Mouse (Mus musculus) spleen, adult 12 weeks (tissue): ENCODE results near the gene Kcnk2.

Source experiments
- DNase-seq: peaks from one replicate; pipeline ENCODE4 v3.0.0; 2022; ENCODE audit warnings: low spot score

Gene Kcnk2

GRCm38 (mm10) chr1:189402223-189402943 lies at the start of gene Kcnk2:
Gene Kcnk2 (minus strand): TSS chr1:189402273.
- no peak for DNase-seq

- no peak for DNase-seq
These were observed 38.7 kb upstream of the Kcnk2 start for GRCm38 (mm10) chr1:189440741-189441140.

GRCm38 (mm10) chr1:189437126-189437525 lies 35.1 kb upstream of the Kcnk2 start:
- no peak for DNase-seq

- DNase-seq = no peak
These were observed 33.4 kb upstream of the Kcnk2 start for GRCm38 (mm10) chr1:189435452-189435851.

- DNase-seq = no peak
These were observed 29.4 kb upstream of the Kcnk2 start for GRCm38 (mm10) chr1:189431479-189431878.

- DNase-seq = no peak
These were observed 28.5 kb upstream of the Kcnk2 start for GRCm38 (mm10) chr1:189430534-189430933.

- no peak for DNase-seq
These were observed 27.5 kb upstream of the Kcnk2 start for GRCm38 (mm10) chr1:189429566-189429965.

- no peak for DNase-seq
These were observed 24.2 kb upstream of the Kcnk2 start for GRCm38 (mm10) chr1:189426252-189426651.

GRCm38 (mm10) chr1:189419914-189420313 lies 17.8 kb upstream of the Kcnk2 start:
- DNase-seq = no peak

GRCm38 (mm10) chr1:189409906-189410305 lies 7.8 kb upstream of the Kcnk2 start:
- no peak for DNase-seq

GRCm38 (mm10) chr1:189405221-189405620 lies 3.1 kb upstream of the Kcnk2 start:
- DNase-seq = no peak

- no peak for DNase-seq
These were observed 1.5 kb upstream of the Kcnk2 start for GRCm38 (mm10) chr1:189403546-189403945.

- DNase-seq = no peak
These were observed 1.1 kb upstream of the Kcnk2 start for GRCm38 (mm10) chr1:189403139-189403538.

GRCm38 (mm10) chr1:189386848-189387247 lies 15.2 kb downstream of the Kcnk2 start:
- DNase-seq = no peak

- no peak for DNase-seq
These were observed 15.9 kb downstream of the Kcnk2 start for GRCm38 (mm10) chr1:189386141-189386540.

GRCm38 (mm10) chr1:189367722-189368121 lies 34.4 kb downstream of the Kcnk2 start:
- no peak for DNase-seq

GRCm38 (mm10) chr1:189364188-189364587 lies 37.9 kb downstream of the Kcnk2 start:
- no peak for DNase-seq

- DNase-seq = no peak
These were observed 39.5 kb downstream of the Kcnk2 start for GRCm38 (mm10) chr1:189362579-189362978.

- no peak for DNase-seq
These were observed 42.4 kb downstream of the Kcnk2 start for GRCm38 (mm10) chr1:189359699-189360098.

- no peak for DNase-seq
These were observed 48.2 kb downstream of the Kcnk2 start for GRCm38 (mm10) chr1:189353887-189354286.

- no peak for DNase-seq
These were observed 50.3 kb downstream of the Kcnk2 start for GRCm38 (mm10) chr1:189351804-189352203.

GRCm38 (mm10) chr1:189349205-189349604 lies 52.9 kb downstream of the Kcnk2 start:
- no peak for DNase-seq

- no peak for DNase-seq
These were observed 56.9 kb downstream of the Kcnk2 start for GRCm38 (mm10) chr1:189345166-189345565.
